Mouse (Mus musculus) lung, embryonic 15.5 days (tissue): ENCODE measurements around the gene Dcakd. TPM values are rescaled to one million over a fixed set of nuclear protein-coding genes. Genes with fewer than 3 reads are reported as not detected.

ENCODE experiments used
- ATAC-seq: fragments of 200-750 bp; cut with Nextera tagmentation; 2 replicates; pipeline ENCODE4 v1.8.0; 2017; ENCODE audit warnings: moderate number of reproducible peaks, borderline replicate concordance; ENCODE audit not compliant: low FRiP score, low TSS enrichment; ENCODE audit errors: extremely low read depth
- H3K27ac ChIP-seq: fragments of 300-500 bp; sonication (generic); 2 replicates; pipeline ENCODE4 v1.5.1; 2015; ENCODE audit warnings: moderate library complexity, mild to moderate bottlenecking, inconsistent platforms
- H3K27me3 ChIP-seq: fragments of 300-500 bp; sonication (generic); 2 replicates; pipeline ENCODE4 v1.6.1; 2015; ENCODE audit warnings: inconsistent platforms
- H3K36me3 ChIP-seq: fragments of 300-500 bp; sonication (generic); 2 replicates; pipeline ENCODE4 v1.6.1; 2015; ENCODE audit warnings: inconsistent platforms
- H3K4me1 ChIP-seq: fragments of 300-500 bp; sonication (generic); 2 replicates; pipeline ENCODE4 v1.6.1; 2015; ENCODE audit warnings: inconsistent platforms
- H3K4me2 ChIP-seq: fragments of 300-500 bp; sonication (generic); 2 replicates; pipeline ENCODE4 v1.6.1; 2015; ENCODE audit warnings: inconsistent platforms, mild to moderate bottlenecking, moderate library complexity
- H3K4me3 ChIP-seq: fragments of 300-500 bp; sonication (generic); 2 replicates; pipeline ENCODE4 v1.5.1; 2015; ENCODE audit warnings: mild to moderate bottlenecking, inconsistent platforms
- H3K9ac ChIP-seq: fragments of 300-500 bp; sonication (generic); 2 replicates; pipeline ENCODE4 v1.6.1; 2015; ENCODE audit warnings: inconsistent platforms
- H3K9me3 ChIP-seq: fragments of 300-500 bp; sonication (generic); 2 replicates; pipeline ENCODE4 v1.6.1; 2016; ENCODE audit warnings: inconsistent platforms
- WGBS: fragments of 180-500 bp; shearing (Covaris S2); methylation state at CpG from one replicate; pipeline ENCODE4 v1.1.7; 2015; 5-methylcytosine and 5-hydroxymethylcytosine counted together
- polyA plus RNA-seq: library from polyadenylated mRNA; unstranded; fragments of >200 nt; fragmentation: Nextera tagmentation; extraction: Ambion mirVana; gene quantifications from 2 replicates; pipeline ENCODE4 v1.2.1, GENCODE M21; 2015

The Dcakd gene
- polyA plus RNA-seq, 1 experiment from 2014 or later, result 147 TPM

GRCm38 (mm10) chr11:103016930-103017329 lies 11.2 kb downstream of the Dcakd start:
- Histone ChIP-seq H3K9ac (peak overlapping the region; percentile 93), H3K36me3 (peaks cover 13% of the 10 kb centered on the region), H3K4me2 (peak overlapping the region; percentile 63), H3K27ac (peak overlapping the region; percentile 93), H3K4me3 (peak overlapping the region; percentile 81), H3K27me3 (no peaks in the 10 kb centered on the region), H3K4me1 (peaks cover 24% of the 10 kb centered on the region), H3K9me3 (no peaks in the 10 kb centered on the region)
- ATAC-seq, result peak; percentile 98
- under 1% methylated on average over 39 of the region's 41 CpGs for WGBS

- Histone ChIP-seq H3K9ac (peak overlapping the region; percentile 93), H3K36me3 (peaks cover 12% of the 10 kb centered on the region), H3K9me3 (no peaks in the 10 kb centered on the region), H3K4me2 (peak overlapping the region; percentile 63), H3K4me3 (peak overlapping the region; percentile 81), H3K27ac (peak overlapping the region; percentile 93), H3K4me1 (peaks cover 24% of the 10 kb centered on the region), H3K27me3 (no peaks in the 10 kb centered on the region)
- 30% methylated on average over 27 of the region's 27 CpGs for WGBS
- no peak for ATAC-seq
These were observed 12.0 kb downstream of the Dcakd start for GRCm38 (mm10) chr11:103015881-103016825.

GRCm38 (mm10) chr11:103011206-103011497 lies 17.0 kb downstream of the Dcakd start:
- Histone ChIP-seq H3K36me3 (peaks cover 10% of the 10 kb centered on the region), H3K9me3 (no peaks in the 10 kb centered on the region), H3K9ac (no peak overlapping the region), H3K4me3 (no peak overlapping the region), H3K27me3 (no peaks in the 10 kb centered on the region), H3K4me2 (no peak overlapping the region), H3K4me1 (peaks cover 42% of the 10 kb centered on the region), H3K27ac (no peak overlapping the region)
- no peak for ATAC-seq
- WGBS, result 74% methylated on average over 2 of the region's 2 CpGs

- Histone ChIP-seq H3K4me3 (no peak overlapping the region), H3K27me3 (no peaks in the 10 kb centered on the region), H3K27ac (no peak overlapping the region), H3K4me1 (peaks cover 37% of the 10 kb centered on the region), H3K9me3 (no peaks in the 10 kb centered on the region), H3K36me3 (peaks cover 10% of the 10 kb centered on the region), H3K4me2 (no peak overlapping the region), H3K9ac (no peak overlapping the region)
- 66% methylated on average over 13 of the region's 13 CpGs for WGBS
- no peak for ATAC-seq
These were observed 17.5 kb downstream of the Dcakd start for GRCm38 (mm10) chr11:103010454-103011205.

GRCm38 (mm10) chr11:103009208-103009607 lies 18.9 kb downstream of the Dcakd start:
- Histone ChIP-seq H3K4me1 (peaks cover 35% of the 10 kb centered on the region), H3K36me3 (peaks cover 13% of the 10 kb centered on the region), H3K4me2 (no peak overlapping the region), H3K27ac (no peak overlapping the region; the same call in 1 of the 2 replicates), H3K27me3 (no peaks in the 10 kb centered on the region), H3K9me3 (no peaks in the 10 kb centered on the region), H3K9ac (no peak overlapping the region), H3K4me3 (no peak overlapping the region)
- WGBS, result 78% methylated on average over 8 of the region's 8 CpGs
- no peak for ATAC-seq

- Histone ChIP-seq H3K27ac (peak overlapping the region; percentile 41), H3K4me3 (no peak overlapping the region), H3K9ac (no peak overlapping the region), H3K36me3 (peaks cover 15% of the 10 kb centered on the region), H3K27me3 (no peaks in the 10 kb centered on the region), H3K4me1 (peaks cover 40% of the 10 kb centered on the region), H3K9me3 (no peaks in the 10 kb centered on the region), H3K4me2 (no peak overlapping the region)
- peak; percentile 62 for ATAC-seq
- 43% methylated on average over 7 of the region's 7 CpGs for WGBS
These were observed 19.6 kb downstream of the Dcakd start for GRCm38 (mm10) chr11:103008558-103008957.

GRCm38 (mm10) chr11:103007001-103007340 lies 21.2 kb downstream of the Dcakd start:
- Histone ChIP-seq H3K27ac (no peak overlapping the region), H3K9me3 (no peaks in the 10 kb centered on the region), H3K4me2 (no peak overlapping the region), H3K36me3 (peaks cover 7% of the 10 kb centered on the region; the same call in 1 of the 2 replicates), H3K4me1 (peaks cover 48% of the 10 kb centered on the region), H3K27me3 (no peaks in the 10 kb centered on the region), H3K4me3 (no peak overlapping the region), H3K9ac (no peak overlapping the region)
- WGBS, result 67% methylated on average over 6 of the region's 6 CpGs
- no peak for ATAC-seq

- no peak overlapping the region for H3K4me3 ChIP-seq
- H3K4me1 ChIP-seq, result peaks cover 48% of the 10 kb centered on the region
- no peak overlapping the region for H3K27ac ChIP-seq
- 83% methylated on average over 7 of the region's 7 CpGs for WGBS
- no peak overlapping the region for H3K9ac ChIP-seq
- no peaks in the 10 kb centered on the region for H3K27me3 ChIP-seq
- no peaks in the 10 kb centered on the region for H3K9me3 ChIP-seq
- H3K36me3 ChIP-seq, result peaks cover 7% of the 10 kb centered on the region; the same call in 1 of the 2 replicates
- ATAC-seq, result no peak
- no peak overlapping the region for H3K4me2 ChIP-seq
These were observed 21.7 kb downstream of the Dcakd start for GRCm38 (mm10) chr11:103006286-103007000.

GRCm38 (mm10) chr11:103005254-103005981 lies 22.7 kb downstream of the Dcakd start:
- no peak overlapping the region for H3K4me3 ChIP-seq
- ATAC-seq, result no peak
- 76% methylated on average over 11 of the region's 11 CpGs for WGBS
- H3K9me3 ChIP-seq, result no peaks in the 10 kb centered on the region
- H3K4me2 ChIP-seq, result no peak overlapping the region
- peaks cover 48% of the 10 kb centered on the region for H3K4me1 ChIP-seq
- H3K27ac ChIP-seq, result no peak overlapping the region
- no peaks in the 10 kb centered on the region for H3K27me3 ChIP-seq
- no peak overlapping the region for H3K9ac ChIP-seq
- H3K36me3 ChIP-seq, result peaks cover 7% of the 10 kb centered on the region; the same call in 1 of the 2 replicates

- Histone ChIP-seq H3K4me3 (no peak overlapping the region), H3K36me3 (peaks cover 11% of the 10 kb centered on the region; the same call in 1 of the 2 replicates), H3K27me3 (no peaks in the 10 kb centered on the region), H3K9me3 (no peaks in the 10 kb centered on the region), H3K4me1 (peaks cover 53% of the 10 kb centered on the region), H3K27ac (no peak overlapping the region), H3K4me2 (no peak overlapping the region), H3K9ac (no peak overlapping the region)
- ATAC-seq, result no peak
- 74% methylated on average over 1 of the region's 1 CpGs for WGBS
These were observed 23.3 kb downstream of the Dcakd start for GRCm38 (mm10) chr11:103004852-103005251.

- H3K36me3 ChIP-seq, result peaks cover 26% of the 10 kb centered on the region; the same call in 1 of the 2 replicates
- H3K27ac ChIP-seq, result peak overlapping the region; percentile 66
- peak; percentile 80; the same call in 1 of the 2 replicates for ATAC-seq
- 21% methylated on average over 5 of the region's 5 CpGs for WGBS
- H3K9me3 ChIP-seq, result no peaks in the 10 kb centered on the region
- no peak overlapping the region for H3K4me2 ChIP-seq
- no peak overlapping the region for H3K4me3 ChIP-seq
- peaks cover 60% of the 10 kb centered on the region for H3K4me1 ChIP-seq
- H3K9ac ChIP-seq, result no peak overlapping the region
- no peaks in the 10 kb centered on the region for H3K27me3 ChIP-seq
These were observed 24.9 kb downstream of the Dcakd start for GRCm38 (mm10) chr11:103003210-103003609.
